Mouse (Mus musculus): ENCODE measurements at regions not wholly inside any gene's neighbourhood (a gene's known extent, or its start where the extent isn't known, plus 50 kb on each side); places are given as distances from the start of the nearest gene placed in this dataset.
"Not testable (repeated sequence)": the region's sequence is repeated elsewhere in the genome, so short reads cannot be mapped to it uniquely, and the experiment has no call there.

DNA sequence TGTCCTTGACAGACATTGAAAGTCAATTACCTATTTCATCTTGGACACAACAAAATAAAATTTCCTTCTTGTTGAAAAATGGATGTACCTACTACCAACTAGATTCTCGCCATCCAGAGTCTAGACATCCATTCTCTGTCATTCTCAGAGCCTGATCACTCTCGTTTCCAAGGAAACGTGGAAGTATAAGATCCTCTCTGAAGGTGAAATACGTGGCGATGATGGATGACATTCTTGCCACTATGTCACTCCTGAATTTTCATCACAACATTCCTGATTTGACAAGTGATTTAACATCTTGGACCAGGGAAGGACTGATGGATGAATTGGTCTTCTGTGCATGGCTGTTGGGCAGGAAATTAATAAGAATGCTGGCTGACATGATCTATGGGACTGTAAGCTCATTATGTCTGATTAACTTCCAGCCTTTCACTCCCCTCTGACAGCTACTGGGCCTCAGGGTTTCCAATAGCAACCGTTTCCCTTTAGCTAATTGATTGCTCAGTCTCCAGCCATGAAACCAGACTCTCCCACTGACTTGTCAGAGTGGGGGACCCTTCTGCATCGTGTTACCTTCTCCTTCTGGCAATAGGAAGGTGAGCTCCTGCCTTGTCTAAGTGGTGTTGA is 140.7 kb upstream of the Gm12728 start:
- no peak for DNase-seq (ENCODE audit: low spot score)

DNA sequence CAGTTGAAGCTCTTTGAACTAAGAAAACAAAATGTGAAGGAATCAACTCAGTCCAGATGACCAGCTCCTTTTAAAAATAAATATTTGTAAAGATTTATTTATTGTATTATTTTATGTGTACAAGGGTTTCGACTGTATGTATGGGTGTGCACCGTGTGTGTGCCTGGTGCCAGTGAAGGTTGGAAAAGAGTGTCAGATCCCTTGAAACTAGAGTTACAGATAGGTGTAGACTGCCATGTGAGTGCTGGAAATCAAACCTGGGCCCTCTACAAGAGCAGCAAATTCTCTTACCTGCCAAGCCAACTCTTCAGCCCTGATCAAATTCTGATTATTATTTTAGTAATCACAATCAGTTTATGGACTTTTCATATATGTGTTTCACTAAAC is 140.2 kb upstream of the Gm12728 start:
- DNase-seq (ENCODE audit: low spot score) = no peak

DNA sequence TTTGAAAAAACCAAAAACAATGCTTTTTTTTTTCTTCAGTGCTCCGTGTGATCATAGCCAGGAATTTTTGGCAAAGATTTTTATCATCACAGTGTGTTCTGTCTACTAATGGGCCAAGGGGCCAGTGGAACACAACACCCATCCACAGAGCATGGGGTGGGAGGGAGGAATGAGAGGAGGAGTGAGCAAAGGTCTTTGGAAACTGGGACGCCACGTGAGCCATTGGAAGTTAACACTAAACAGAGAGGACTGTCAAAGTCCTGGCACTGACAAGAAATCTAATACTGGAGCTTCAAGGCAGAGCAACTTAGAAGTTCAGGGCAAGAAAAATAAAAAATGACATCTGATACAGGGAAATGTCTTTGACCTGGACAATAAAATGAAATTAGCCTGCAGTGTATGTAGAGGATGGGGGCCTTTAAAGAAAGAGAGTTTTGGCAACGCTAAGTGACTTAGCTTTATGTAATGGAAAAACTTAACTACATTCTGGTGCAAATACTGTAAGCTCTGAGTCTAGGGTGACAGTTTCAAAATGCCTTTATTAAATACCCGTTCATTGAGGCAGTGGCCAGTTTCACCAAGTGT is 133.5 kb upstream of the Gm12728 start:
- no peak for DNase-seq (ENCODE audit: low spot score)

DNA sequence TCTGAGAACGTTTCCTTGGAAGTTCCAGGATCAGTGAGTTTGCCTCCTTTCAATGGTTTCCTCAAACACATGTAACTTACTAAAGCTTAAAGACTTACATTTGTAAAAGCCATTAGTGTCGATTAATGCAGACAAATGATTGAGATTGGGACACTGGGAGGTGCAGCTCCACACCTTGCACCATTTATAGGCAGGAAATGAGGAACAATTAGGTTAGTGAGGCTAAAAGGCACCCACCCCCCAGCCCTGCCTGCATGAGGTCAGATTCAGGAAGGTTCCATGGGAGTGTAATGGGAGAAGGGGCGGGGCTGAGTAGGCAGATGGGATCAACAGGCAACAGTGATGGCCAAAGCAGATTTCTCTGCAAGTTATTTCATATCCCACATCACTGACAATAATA is 131.1 kb upstream of the Gm12728 start:
- no peak for DNase-seq (ENCODE audit: low spot score)

DNA sequence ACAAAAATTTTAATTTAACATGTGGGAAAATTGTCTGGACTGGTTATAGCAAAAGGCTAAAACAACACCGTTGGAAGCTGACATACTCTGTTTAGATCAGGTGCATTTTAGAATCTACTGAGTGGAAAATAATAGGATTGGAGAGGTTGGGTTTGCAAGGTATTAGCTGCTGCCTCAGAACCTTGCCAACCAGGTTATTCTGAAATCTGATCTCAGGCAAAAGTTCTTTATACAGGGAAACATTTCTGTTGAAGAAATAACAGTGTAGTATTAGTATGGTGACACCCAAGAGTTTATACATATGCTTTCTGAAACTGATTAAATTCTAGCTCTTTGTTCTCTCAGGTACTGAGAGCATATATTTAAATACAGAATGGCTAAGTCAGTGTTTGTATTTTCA is 113.0 kb upstream of the Gm12728 start:
- DNase-seq (ENCODE audit: low spot score) = no peak

DNA sequence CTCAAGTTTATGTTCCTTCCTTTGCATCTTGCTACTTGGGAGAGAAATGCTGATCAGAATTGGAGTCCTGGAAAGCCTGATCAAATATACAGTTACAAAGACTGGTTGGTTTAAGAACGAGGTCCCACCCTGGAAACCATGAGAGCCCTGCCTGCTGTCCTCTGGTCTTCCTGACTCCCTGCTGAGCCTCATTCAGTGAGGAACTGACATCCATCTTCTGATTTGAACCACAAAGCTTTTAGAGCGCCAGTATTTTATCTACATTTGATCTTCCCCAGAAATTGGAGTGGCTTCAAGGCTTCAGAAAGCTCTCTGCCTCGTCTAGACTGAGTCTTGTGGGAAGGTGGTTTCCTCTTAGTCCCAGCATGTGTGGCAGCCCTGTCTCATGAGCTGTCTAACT is 99.0 kb upstream of the Gm12728 start:
- no peak for DNase-seq (ENCODE audit: low spot score)

DNA sequence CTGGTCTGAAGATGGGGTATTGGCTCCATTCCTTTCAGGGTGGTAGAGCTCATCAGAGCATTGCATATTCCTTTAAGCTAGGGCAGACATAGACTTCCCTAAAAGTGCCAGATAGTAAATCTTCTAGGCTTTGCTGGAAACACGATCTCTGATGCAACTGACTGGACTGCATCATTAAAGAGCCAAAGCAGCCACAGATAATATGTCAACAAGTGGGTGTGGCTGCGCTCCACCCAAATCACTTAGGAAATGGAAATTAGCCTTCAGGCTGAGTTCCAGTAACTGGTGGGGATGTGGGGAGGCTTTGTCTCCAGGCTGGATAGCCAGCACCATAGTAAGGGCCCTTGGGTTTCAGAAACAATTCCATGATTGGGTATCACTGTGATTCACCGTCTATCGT is 97.3 kb upstream of the Gm12728 start:
- no peak for DNase-seq (ENCODE audit: low spot score)

DNA sequence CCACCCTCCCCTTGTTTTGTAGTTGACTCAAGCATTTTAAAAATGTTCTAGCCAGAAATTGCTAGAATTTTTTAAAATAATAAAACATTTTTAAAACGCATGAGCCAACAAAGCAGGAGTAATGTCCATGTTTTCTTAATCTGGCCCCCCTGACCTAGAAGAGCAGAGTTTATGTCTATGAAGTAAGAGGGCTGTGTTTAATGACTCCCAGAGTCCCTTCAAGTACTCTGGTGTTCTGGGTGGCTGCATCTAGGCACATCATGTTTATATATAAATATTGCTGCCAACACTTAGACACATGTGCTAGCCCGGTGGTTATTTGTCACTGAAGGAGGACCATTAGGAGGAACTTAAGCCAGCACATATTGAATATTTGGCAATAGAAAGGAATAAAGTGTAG is 93.8 kb upstream of the Gm12728 start:
- DNase-seq (ENCODE audit: low spot score) = no peak

DNA sequence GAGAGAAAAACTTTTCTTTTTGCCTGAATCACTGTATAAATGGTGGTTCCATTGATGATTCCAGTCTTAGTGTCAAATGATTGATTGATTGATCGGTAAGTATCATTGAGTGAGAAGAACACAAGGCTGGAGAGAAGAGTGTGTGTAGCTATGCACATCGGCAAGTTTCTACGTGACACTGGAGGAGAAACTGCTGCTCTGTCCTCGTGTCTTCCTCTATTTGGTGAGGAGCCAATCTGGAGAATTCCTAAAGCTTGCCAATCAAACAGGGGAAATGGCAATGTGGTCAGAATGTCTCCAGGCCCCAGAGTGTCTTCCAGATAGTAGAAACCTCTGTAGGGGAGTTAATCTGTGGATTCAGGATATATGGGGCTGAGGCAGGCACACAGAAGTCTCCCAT is 92.5 kb upstream of the Gm12728 start:
- DNase-seq (ENCODE audit: low spot score) = no peak

DNA sequence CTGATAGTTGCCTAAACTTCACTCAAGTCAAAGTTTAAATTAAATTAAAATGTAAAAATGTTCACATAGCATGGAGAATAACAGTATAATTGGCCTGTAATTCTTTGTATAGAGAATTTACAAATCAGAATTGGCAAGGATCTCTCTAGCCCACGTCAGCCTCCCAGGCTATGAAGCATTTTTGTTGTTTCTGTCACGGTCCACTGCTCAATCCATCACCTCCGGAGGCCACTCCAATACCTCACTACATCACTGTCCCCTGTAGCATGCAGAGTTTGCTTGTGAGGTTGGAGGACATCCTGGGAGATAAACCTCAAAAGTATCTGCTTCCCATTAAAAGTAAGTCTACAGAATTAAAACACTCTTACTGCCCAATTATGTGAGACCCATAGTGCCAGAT is 87.6 kb upstream of the Gm12728 start:
- DNase-seq (ENCODE audit: low spot score) = no peak

DNA sequence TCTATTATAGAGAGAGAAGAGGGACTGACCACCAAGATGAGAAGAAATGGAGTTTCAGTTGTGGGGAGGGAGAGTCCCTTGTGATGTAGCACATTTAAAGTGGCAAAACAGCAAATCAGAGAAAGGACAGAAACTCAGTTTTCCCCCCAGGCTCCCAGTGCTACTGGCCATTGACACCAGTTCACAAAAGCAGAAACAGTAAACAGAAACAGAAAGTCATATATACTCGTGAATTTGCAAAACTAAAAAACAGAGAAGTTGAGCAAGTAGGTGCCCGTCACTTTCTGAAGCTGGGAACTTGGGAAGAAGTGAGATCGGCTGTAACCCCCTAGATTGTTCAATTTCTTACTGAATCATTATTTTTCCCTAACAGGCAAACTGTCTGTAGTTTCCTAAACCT is 86.3 kb upstream of the Gm12728 start:
- DNase-seq (ENCODE audit: low spot score) = no peak

DNA sequence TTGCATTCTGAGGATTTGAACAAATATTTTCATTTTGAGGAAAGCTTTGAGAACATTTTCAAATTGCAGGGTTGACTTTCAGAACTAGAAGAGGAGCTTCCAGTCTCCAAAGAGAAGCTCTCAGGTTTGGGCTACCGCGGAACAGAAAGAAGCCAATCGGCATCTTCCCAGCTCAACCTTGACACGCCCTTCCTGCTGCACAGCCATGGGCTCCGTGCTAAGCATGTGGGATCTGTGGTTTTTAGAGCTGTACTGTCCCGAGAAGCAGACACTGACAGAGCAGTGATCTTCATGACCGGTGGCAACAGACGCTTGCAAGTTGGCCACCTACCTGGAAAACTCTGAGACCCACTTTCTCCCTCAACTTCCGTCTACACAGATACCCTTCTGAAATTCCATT is 85.4 kb upstream of the Gm12728 start:
- DNase-seq (ENCODE audit: low spot score) = no peak

DNA sequence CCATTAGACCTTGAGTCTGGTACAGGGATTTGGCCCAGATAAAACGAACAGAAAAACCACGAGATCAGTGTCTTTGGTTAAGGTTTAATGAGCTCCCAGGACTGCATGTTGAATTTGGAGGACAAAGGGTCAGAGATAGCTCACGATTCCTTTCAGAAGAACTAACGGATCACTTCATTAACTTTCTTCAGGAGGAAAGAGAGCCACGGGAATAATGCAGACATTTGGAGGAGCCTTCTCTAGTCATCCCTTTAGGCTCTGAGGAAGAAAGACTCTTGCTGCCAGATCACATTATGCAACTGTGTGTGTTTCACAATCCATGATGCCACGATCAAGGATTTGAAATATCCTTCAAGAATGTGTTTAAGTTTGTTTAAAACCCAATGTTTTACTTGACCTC is 83.7 kb upstream of the Gm12728 start:
- DNase-seq (ENCODE audit: low spot score) = no peak

DNA sequence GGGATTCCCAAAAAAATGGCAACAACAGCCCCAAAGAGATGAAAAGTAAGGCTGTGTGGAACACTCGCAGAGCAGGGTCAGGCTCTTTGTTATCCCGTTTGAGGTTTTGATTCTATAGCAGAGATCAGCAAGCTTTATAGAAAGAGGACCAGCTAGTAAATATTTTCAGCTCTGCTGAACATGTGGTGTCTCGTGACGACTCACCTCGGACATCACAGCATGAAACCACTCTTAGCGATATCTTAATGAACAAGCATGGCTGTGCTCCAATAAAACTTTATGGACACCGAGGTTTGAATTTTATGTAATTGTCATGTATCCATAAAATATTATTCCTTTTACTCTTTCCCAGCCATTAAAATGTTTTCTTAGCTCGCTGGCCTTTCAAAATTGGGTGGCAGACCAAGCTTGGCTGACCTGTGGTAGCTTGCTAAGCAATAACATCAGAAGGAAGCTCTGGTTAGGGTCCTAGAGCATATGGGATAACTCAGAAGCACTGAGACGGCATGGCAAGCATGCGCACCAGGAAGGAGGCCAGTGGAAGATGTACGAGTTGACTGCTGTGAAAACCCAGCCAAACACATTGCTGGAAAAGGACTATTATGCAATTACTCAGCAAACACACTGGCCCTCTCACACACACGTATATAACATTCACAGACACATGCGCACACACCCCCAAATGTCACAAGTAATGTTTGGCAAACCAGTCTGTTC is 81.4 kb upstream of the Gm12728 start:
- DNase-seq (ENCODE audit: low spot score) = no peak

DNA sequence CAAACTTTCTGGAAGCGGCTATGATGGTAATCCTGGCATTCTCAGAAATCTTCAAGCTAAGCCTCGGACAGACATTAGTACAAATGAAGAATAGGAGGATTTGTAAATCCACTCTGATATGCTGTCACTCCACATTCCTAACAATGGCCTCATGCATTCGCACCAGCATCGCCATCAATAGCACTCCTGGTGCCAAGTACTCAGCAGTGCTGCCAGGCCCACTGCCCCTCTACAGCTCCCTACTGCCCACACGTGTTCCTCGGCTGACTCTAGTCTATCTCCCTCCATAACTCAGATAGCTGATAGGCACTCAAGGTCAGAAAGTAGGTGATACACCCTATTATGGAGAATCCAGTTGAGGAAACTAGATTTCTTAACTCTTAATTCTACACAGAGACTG is 75.7 kb upstream of the Gm12728 start:
- no peak for DNase-seq (ENCODE audit: low spot score)

DNA sequence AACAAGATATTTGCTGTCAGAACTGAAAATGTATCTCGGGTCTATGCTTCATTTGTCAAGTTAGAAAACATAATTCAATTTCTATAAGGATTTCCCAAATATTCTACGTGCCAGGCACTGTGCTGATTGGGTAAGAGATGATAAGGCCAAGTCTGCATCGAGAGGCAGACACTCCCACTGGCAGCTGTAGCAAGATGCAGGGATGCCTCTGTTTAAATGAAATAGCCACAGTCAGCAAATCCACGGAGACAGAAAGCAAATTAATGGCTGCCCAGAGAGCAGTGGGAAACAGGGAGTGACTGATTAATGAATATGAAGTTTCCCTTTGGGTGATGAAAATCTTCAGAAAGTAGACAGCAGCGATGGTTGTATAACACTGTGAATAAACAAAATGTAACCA is 71.6 kb upstream of the Gm12728 start:
- no peak for DNase-seq (ENCODE audit: low spot score)

DNA sequence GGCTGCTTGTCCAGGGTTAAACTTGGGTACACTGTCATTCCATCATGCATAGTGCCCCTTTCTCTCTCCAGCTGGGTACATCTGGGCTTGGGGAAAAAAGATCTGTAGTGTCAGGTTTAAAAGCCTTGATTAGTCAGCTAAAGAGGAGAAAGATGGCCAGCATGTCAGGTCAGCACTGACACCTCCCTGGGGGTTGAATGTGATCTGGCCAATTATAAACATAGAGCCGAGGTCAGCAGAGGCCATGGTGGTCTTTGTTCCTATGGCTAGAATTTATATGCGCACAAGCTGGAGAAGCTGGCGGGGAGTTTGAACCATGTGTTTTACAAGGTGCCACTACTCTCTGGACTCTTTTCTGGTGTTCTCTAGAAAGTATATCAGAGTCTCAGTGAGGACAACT is 61.0 kb upstream of the Gm12728 start:
- DNase-seq (ENCODE audit: low spot score) = no peak

DNA sequence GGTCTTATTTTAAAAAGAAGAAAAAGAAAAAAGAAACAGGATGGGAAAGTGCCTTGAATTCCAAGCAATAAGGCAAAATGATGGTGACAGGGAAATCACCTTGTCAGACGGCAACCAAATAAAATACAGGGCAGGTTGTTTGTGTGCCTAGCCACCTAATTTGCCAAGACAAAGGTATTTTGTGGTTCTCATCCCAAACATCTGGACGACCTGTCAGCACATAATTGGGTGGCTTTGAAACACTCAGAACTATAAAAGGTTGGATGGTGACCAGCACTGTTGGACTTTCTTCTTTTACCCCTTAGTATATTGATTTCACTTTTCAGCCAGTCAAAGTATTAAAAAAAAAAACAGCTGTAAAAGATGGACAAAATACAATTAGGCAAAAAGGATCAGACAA is 58.8 kb upstream of the Gm12728 start:
- DNase-seq (ENCODE audit: low spot score) = no peak

DNA sequence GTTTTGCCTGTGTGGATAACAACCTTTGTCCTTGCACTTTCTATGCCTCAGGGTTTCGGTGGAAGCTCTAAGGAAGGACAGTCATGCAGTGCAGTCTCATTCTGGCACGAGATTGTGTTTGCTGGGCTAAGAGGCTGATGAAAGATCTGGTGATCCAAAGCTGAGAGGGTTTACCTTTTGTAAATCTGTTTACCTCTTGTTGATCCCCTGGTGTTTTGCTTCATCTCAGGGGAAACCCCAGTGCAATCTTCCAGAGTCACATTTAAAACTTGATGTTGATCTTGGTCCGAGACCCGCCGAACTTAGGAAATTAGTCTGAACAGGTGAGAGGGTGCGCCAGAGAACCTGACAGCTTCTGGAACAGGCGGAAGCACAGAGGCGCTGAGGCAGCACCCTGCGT is 54.6 kb upstream of the Gm12728 start:
- not testable (repeated sequence) for DNase-seq (ENCODE audit: low spot score)

Data from c-Kit-positive CD71-positive TER-119-positive erythroid progenitor cells, embryonic 14.5 days (primary cell).